Mouse (Mus musculus): Measurements from ENCODE around the gene Bmf. TPM values are rescaled to one million over a fixed set of nuclear protein-coding genes. Genes with fewer than 3 reads are reported as not detected.

Bmf gene
- polyA plus RNA-seq, 1 experiment, result 3.8 TPM

GRCm38 (mm10) chr2:118484386-118484898, 65.0 kb downstream of the Bmf start:
- DNase-seq (ENCODE audit: extremely low spot score in 1 of 2, low spot score in 1 of 2), result peak in 1 of 2 experiments; percentile 46

- DNase-seq (ENCODE audit: extremely low spot score in 1 of 2, low spot score in 1 of 2), result no peak
Measured at GRCm38 (mm10) chr2:118483032-118483431, 66.5 kb downstream of the Bmf start.

GRCm38 (mm10) chr2:118480886-118481285, 68.6 kb downstream of the Bmf start:
- no peak for DNase-seq (ENCODE audit: extremely low spot score in 1 of 2, low spot score in 1 of 2)

- DNase-seq (ENCODE audit: extremely low spot score in 1 of 2, low spot score in 1 of 2), result peak; percentile 83 to 95
Measured at GRCm38 (mm10) chr2:118479550-118479909, 70.0 kb downstream of the Bmf start, which contains the start of gene Srp14. TSS of gene Srp14 (minus strand) at chr2:118479711.

- no peak for DNase-seq (ENCODE audit: extremely low spot score in 1 of 2, low spot score in 1 of 2)
Measured at GRCm38 (mm10) chr2:118478833-118479549, 70.5 kb downstream of the Bmf start.

Other genes starting within 250 kb of the Bmf start
- gene Gpr176, start 176.3 kb downstream of the Bmf start, polyA plus RNA-seq (2012; rRNA removed), result 3.7 and 4.7 TPM in 2 replicates
- gene Eif2ak4, start 161.1 kb downstream of the Bmf start, polyA plus RNA-seq (2012; rRNA removed), result 19.1 and 22.0 TPM in 2 replicates
- gene Srp14, start 70.0 kb downstream of the Bmf start, polyA plus RNA-seq (2012; rRNA removed), result 232 and 234 TPM in 2 replicates
- gene Bub1b, start 48.5 kb upstream of the Bmf start, polyA plus RNA-seq (2012; rRNA removed), result 2.3 and 4.8 TPM in 2 replicates
- 58.0 and 60.0 TPM in 2 replicates for gene Pak6, start 113.6 kb upstream of the Bmf start, polyA plus RNA-seq (2012; rRNA removed)
- 24.2 and 24.3 TPM in 2 replicates for gene Ankrd63, start 154.3 kb upstream of the Bmf start, polyA plus RNA-seq (2012; rRNA removed)
- 3.1 and 3.5 TPM in 2 replicates for gene Plcb2, start 178.8 kb upstream of the Bmf start, polyA plus RNA-seq (2012; rRNA removed)
- 30.1 and 31.1 TPM in 2 replicates for gene Inafm2, start 196.1 kb upstream of the Bmf start, polyA plus RNA-seq (2012; rRNA removed)
- gene Ccdc9b, start 213.0 kb upstream of the Bmf start, polyA plus RNA-seq (2012; rRNA removed), result 6.5 and 7.4 TPM in 2 replicates
- gene Phgr1, start 223.1 kb upstream of the Bmf start, polyA plus RNA-seq (2012; rRNA removed), result not detected in 2 replicates
- gene Disp2, start 230.0 kb upstream of the Bmf start, polyA plus RNA-seq (2012; rRNA removed), result 114 and 125 TPM in 2 replicates

All from frontal cortex, adult 2 months (tissue).